Mouse (Mus musculus) liver (tissue): Measurements from ENCODE around the gene Slc6a18.
A peak's percentile ranks its signal among the peaks of the same experiment; 100 is the strongest.

Experiments
- DNase-seq: peaks from one replicate; pipeline ENCODE4 v3.0.0-alpha.2; 2020; ENCODE audit warnings: mixed read lengths

Slc6a18 gene

GRCm38 (mm10) chr13:73684412-73684811, 6.6 kb upstream of the Slc6a18 start:
- no peak for DNase-seq

- no peak for DNase-seq
Observed at GRCm38 (mm10) chr13:73683682-73684081, 5.9 kb upstream of the Slc6a18 start.

- DNase-seq = no peak
Observed at GRCm38 (mm10) chr13:73682226-73682625, 4.4 kb upstream of the Slc6a18 start.

GRCm38 (mm10) chr13:73680394-73680793, 2.6 kb upstream of the Slc6a18 start:
- peak; percentile 12 for DNase-seq

GRCm38 (mm10) chr13:73679311-73679710, 1.5 kb upstream of the Slc6a18 start:
- no peak for DNase-seq

GRCm38 (mm10) chr13:73675161-73675560, 2.7 kb downstream of the Slc6a18 start:
- DNase-seq = no peak

GRCm38 (mm10) chr13:73660163-73660695, 17.6 kb downstream of the Slc6a18 start:
- no peak for DNase-seq

GRCm38 (mm10) chr13:73658953-73659352, 18.9 kb downstream of the Slc6a18 start:
- DNase-seq = no peak

GRCm38 (mm10) chr13:73654976-73655375, 22.8 kb downstream of the Slc6a18 start:
- no peak for DNase-seq

GRCm38 (mm10) chr13:73653266-73653665, 24.6 kb downstream of the Slc6a18 start:
- DNase-seq = no peak

GRCm38 (mm10) chr13:73646397-73647087, 31.3 kb downstream of the Slc6a18 start:
- DNase-seq = peak; percentile 53

GRCm38 (mm10) chr13:73641296-73641695, 36.5 kb downstream of the Slc6a18 start:
- no peak for DNase-seq

GRCm38 (mm10) chr13:73637826-73638225, 40.0 kb downstream of the Slc6a18 start:
- no peak for DNase-seq

- no peak for DNase-seq
Observed at GRCm38 (mm10) chr13:73631837-73632236, 46.0 kb downstream of the Slc6a18 start.

- DNase-seq = no peak
Observed at GRCm38 (mm10) chr13:73628586-73629113, 49.2 kb downstream of the Slc6a18 start.

- peak; percentile 59 for DNase-seq
Observed at GRCm38 (mm10) chr13:73626745-73627549, 50.9 kb downstream of the Slc6a18 start, which contains the start of gene Tert. Tert (plus strand) TSS chr13:73626911.

- DNase-seq = no peak
Observed at GRCm38 (mm10) chr13:73626410-73626744, 51.4 kb downstream of the Slc6a18 start.

GRCm38 (mm10) chr13:73620637-73621036, 57.2 kb downstream of the Slc6a18 start:
- peak; percentile 13 for DNase-seq

- DNase-seq = no peak
Observed at GRCm38 (mm10) chr13:73618406-73618805, 59.4 kb downstream of the Slc6a18 start.
